Mouse (Mus musculus) adrenal gland, adult 18-20 months (tissue): ENCODE data around the gene Parp9. TPM values are rescaled to one million over a fixed set of nuclear protein-coding genes. Genes with fewer than 3 reads are reported as not detected.
"Not testable (repeated sequence)": the region's sequence is repeated elsewhere in the genome, so short reads cannot be mapped to it uniquely, and the experiment has no call there.

Experiments used
- DNase-seq, 2 experiments: peaks; one replicate each; pipeline ENCODE4 v3.0.0; 2021 to 2022; ENCODE audit warnings: low spot score in 2 of 2
- total RNA-seq, 2 experiments: library from RNA; stranded (reverse); gene quantifications; 1 replicate in 1 of 2; 2 replicates in 1 of 2; pipeline ENCODE4 v1.2.3; 2021

Gene Parp9
- total RNA-seq, 2 experiments from 2014 or later = 11.8 to 13.9 TPM

DNA sequence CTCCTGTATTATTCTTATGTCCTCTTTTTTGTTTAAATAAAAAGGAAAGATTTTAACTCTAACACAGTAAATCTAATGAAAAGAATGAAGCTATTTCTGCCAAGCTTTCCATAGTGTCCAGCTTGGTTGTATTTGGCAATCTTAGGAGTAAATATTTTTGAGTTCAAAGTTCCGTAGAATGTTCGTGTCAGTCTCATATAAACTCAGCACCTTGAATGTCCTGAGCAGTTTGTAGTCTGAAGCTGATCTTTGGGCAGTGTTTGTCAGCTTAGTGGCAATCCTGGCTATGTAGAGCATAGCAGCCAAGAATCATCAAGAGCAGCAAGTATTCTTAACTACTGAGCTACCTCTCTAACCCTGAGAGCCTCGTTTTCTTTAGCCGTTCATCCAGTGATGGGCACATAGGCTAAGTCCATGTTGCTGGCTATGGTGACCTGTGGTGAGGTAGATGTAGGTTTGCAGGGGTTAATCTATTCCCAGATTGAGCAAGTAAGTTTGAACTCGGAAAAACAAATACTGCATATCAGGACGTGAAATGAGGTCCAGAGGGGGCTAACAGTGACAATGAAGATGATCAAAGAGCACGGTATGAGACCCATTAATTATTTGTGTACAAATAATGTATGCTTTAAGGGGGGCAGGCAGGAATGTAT lies 14.6 kb upstream of the Parp9 start:
- DNase-seq = no peak

DNA sequence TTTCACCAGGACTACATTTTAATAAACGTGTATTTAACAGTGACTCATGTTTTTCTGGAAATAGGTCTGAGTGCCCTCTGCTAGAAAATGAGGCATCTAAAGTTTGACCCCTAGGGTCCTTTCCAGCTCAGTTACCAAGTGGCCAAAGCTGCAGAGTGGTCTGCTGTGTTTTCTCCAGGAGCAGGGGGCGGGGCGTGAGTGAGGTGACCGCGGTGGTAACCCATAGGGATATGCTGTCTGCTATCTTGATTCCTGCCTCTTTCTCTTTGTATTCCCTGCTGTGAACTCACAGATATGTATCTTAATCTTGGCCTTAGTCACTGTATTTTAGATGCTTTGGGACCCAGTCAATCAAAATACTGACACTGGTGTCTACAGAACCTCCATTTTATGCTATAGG lies 13.9 kb upstream of the Parp9 start:
- DNase-seq = no peak

GRCm38 (mm10) chr16:35932179-35933055 lies 5.9 kb upstream of the Parp9 start:
- no peak for DNase-seq

DNA sequence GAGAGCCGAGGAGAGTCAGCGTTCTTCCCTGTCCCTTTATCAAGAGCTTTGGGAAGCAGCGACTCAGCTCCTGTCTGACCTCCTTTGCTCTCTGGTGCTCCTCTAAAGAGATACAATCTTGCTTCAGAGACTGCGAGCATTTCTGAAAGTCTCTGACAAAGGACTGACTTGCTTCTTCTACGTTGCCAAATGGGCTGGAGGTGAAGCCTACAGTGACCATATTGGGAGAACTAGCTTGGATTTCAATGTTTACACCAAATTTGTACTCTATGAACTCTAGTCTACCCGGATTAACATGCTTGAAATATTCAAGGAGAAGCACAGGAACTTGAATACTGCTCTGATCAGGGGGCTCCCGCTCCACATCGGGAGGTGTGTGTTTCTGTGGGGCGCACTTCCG lies 5.1 kb upstream of the Parp9 start:
- DNase-seq = no peak

- peak in 1 of 2 experiments; percentile 10 for DNase-seq
Observed at GRCm38 (mm10) chr16:35939261-35939660, 991 bp downstream of the Parp9 start.

GRCm38 (mm10) chr16:35939690-35940089 lies 1.4 kb downstream of the Parp9 start:
- peak; percentile 80 to 84 for DNase-seq

- no peak for DNase-seq
Observed at GRCm38 (mm10) chr16:35941382-35941781, 3.1 kb downstream of the Parp9 start.

DNA sequence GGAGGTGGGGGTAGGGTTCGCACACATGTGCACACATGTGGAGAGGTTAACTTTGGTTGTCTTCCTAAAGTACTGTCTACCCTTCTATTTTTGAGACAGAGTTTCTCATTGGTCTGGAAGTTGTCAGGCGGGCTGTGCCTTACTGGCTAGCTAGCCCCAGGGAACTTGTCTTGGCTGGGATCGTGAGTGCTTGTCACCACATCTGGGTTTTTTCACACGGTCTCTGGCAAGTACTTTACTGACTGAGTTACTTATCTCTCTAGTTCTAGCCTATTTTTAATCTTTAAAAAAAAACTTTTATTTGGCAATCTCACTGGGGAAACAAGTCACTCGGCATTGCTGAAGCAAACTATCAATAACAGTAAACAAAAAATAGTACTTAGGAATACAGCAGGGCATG lies 11.0 kb downstream of the Parp9 start:
- DNase-seq = no peak

GRCm38 (mm10) chr16:35951216-35951615 lies 12.9 kb downstream of the Parp9 start:
- DNase-seq = no peak

GRCm38 (mm10) chr16:35952628-35953130 lies 14.4 kb downstream of the Parp9 start:
- no peak for DNase-seq

GRCm38 (mm10) chr16:35965991-35966390 lies 27.7 kb downstream of the Parp9 start:
- DNase-seq = not testable (repeated sequence)

- DNase-seq = no peak
Observed at GRCm38 (mm10) chr16:35966411-35967115, 28.3 kb downstream of the Parp9 start.

- DNase-seq = no peak
Observed at GRCm38 (mm10) chr16:35967319-35967718, 29.0 kb downstream of the Parp9 start.

DNA sequence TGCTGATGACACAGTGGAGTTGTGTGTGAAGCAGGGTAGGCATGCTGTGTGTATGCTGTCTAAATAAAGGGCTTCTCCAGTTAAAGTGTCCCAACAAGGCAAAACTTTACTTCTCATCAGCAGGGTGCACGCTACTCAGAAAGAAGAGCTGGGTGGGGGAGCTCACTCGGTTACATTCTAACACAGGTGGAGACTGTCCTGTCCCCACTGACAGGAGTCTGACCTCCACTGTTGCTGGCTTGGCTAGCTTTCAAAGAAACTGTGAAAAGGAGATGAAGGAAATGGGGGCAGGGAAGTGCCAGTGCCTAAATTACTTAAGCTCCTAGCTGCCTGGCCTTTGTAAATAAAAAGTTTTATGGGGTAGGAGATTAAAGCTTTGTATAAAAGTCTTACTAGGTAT lies 29.9 kb downstream of the Parp9 start:
- DNase-seq = no peak

GRCm38 (mm10) chr16:35974021-35974420 lies 35.8 kb downstream of the Parp9 start:
- no peak for DNase-seq

- DNase-seq = not testable (repeated sequence)
Observed at GRCm38 (mm10) chr16:35978450-35978849, 40.2 kb downstream of the Parp9 start, which contains the start of gene Kpna1. Gene Kpna1 (plus strand): TSS chr16:35978750.

- DNase-seq = peak; percentile 100
Observed at GRCm38 (mm10) chr16:35981363-35981821, 43.1 kb downstream of the Parp9 start.

- no peak for DNase-seq
Observed at GRCm38 (mm10) chr16:35982506-35982901, 44.2 kb downstream of the Parp9 start.

DNA sequence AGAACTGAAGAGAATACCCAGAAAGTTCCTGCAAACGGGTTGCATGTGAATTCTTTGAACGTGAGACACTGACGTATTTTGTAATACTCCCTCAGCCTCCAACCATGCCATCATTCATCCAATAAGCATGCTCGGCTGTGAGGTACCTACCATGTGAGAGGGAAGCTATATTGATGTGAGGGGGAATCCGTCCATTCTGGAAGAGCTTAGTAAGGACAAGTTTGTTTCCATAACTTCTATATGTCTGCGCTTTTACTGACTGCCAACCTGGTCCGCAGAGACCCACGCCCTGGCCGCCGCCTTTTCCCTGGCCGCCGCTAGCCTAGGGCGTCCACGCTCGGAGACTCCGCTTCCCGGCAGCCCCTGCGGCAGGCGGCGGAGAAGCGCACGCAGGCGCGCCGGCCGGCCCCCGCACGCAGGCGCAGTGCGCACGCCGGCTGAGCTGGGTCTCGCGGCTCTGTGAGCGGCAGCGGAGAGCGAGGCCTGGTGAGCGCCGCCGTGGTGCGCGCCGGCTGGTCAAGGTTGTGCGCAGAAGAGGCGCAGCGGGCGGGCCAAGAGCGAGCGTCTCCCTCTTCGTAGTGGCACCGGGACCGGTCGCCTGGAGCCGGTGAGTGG lies 44.7 kb downstream of the Parp9 start:
- peak; percentile 93 for DNase-seq

GRCm38 (mm10) chr16:35983517-35984101 lies 45.3 kb downstream of the Parp9 start:
- peak in 1 of 2 experiments; percentile 64 for DNase-seq
